ENCODE assay signal across 8 mouse cellular contexts in the genomic region with DNA sequence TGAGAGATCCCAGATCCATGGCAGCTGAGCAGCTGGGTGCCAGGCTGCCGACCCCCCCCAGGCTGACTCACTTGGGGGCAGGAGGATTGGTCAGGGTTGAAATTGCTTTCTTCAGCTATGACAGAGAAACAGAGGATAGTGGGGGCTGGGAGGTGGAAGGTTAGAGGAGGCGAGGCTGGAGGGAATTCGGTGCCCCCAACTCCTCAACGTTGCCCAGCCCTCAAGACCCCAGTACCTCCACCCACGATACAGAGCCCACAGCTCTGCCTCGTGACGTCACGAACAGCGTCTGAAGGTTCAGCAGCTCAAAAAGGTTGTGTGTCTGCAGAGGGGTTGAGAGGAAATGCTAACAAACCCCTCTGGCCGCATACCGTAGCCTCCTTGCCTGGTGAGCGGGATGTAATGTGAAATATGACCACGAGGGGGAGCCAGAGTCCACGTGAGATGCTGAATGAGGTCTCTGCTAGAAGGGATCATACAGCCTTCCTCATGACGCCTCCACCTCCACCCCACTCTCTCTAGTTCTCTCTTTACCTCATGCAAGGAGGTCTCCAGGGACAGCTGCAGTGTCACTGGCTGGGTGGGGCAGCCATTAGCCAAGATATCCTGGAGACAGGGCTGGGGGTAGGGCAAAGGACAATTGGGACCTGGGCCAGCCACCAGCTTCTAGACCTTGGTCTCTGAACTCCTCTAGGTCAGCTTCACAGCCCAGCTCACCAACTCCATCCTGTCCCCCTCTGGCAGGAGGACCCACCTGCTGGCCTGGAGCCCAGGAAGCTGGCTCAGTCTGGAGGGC. TPM values are rescaled to one million over a fixed set of nuclear protein-coding genes. Genes with fewer than 3 reads are reported as not detected.
DNase-seq lines count a peak whose midpoint lies in the region; ATAC-seq and TF ChIP-seq lines count a peak whose summit lies in the region.

No protein-coding gene starts in this region.

- no peak for TF ChIP-seq EP300 in stomach, postnatal 0 days (optimal IDR thresholded peaks at IDR 0.05)

- peak; percentile 78 for ATAC-seq in forebrain, embryonic 11.5 days (replicated peaks; ENCODE audit: low FRiP score)
- peak; percentile 68 for ATAC-seq in heart, embryonic 16.5 days (replicated peaks; ENCODE audit: extremely low read depth, insufficient read depth, low FRiP score)
- ATAC-seq in liver, embryonic 13.5 days (ENCODE audit: low read depth): peak; percentile 45
- peak; percentile 70 for ATAC-seq in neural tube, embryonic 12.5 days (ENCODE audit: low FRiP score, low read depth)
- ATAC-seq in stomach, postnatal 0 days (ENCODE audit: low FRiP score, low TSS enrichment): peak; percentile 65

- no peaks in the 10 kb centered on the region for H3K9me3 ChIP-seq in forebrain, embryonic 11.5 days (ENCODE audit: control insufficient read depth, low read length)
- H3K9me3 ChIP-seq in heart, embryonic 16.5 days (replicated peaks; ENCODE audit: control insufficient read depth, low read length): no peaks in the 10 kb centered on the region
- no peaks in the 10 kb centered on the region for H3K9me3 ChIP-seq in liver, embryonic 13.5 days (replicated peaks)
- no peaks in the 10 kb centered on the region for H3K9me3 ChIP-seq in neural tube, embryonic 12.5 days
- no peaks in the 10 kb centered on the region for H3K9me3 ChIP-seq in stomach, postnatal 0 days (ENCODE audit: control insufficient read depth, low read length)

- TF ChIP-seq CTCF in stomach, postnatal 0 days (IDR thresholded peaks at IDR 0.05; ENCODE audit: low read depth): peak; percentile 99

- no peak overlapping the region for H3K27ac ChIP-seq in forebrain, embryonic 11.5 days (ENCODE audit: low read depth, low read length)
- H3K27ac ChIP-seq in heart, embryonic 16.5 days (ENCODE audit: low read length): no peak overlapping the region
- no peak overlapping the region for H3K27ac ChIP-seq in liver, embryonic 13.5 days
- no peak overlapping the region for H3K27ac ChIP-seq in neural tube, embryonic 12.5 days
- no peak overlapping the region for H3K27ac ChIP-seq in stomach, postnatal 0 days (replicated peaks)

- 12% methylated on average over 15 of the region's 15 CpGs for WGBS in forebrain, embryonic 11.5 days
- WGBS in heart, embryonic 16.5 days: 10% methylated on average over 15 of the region's 15 CpGs
- WGBS in liver, embryonic 13.5 days (ENCODE audit: insufficient replicate concordance): 12% methylated on average over 15 of the region's 15 CpGs
- 13% methylated on average over 15 of the region's 15 CpGs for WGBS in neural tube, embryonic 12.5 days
- WGBS in stomach, postnatal 0 days: 11% methylated on average over 15 of the region's 15 CpGs

- peak; percentile 71 for DNase-seq in CD4-positive helper T cell, adult 2 months (ENCODE audit: low read depth, low spot score)
- DNase-seq in brain, embryonic 18.5 days (ENCODE audit: low read depth, low spot score): peak; percentile 54
- peak; percentile 94 for DNase-seq in forebrain, embryonic 11.5 days (ENCODE audit: low spot score)
- DNase-seq in kidney, postnatal 25 days: peak; percentile 86 to 92
- peak; percentile 58 for DNase-seq in liver, embryonic 13.5 days
- DNase-seq in stomach, postnatal 0 days (ENCODE audit: low spot score): peak; percentile 87

- H3K4me1 ChIP-seq in forebrain, embryonic 11.5 days (replicated peaks; ENCODE audit: control insufficient read depth, insufficient read depth, low read length): 0 out of 2 replicates have a peak, but pooled peaks cover 2% of the 10 kb centered on the region
- H3K4me1 ChIP-seq in heart, embryonic 16.5 days (ENCODE audit: control insufficient read depth, insufficient read depth, low read length): peaks cover 17% of the 10 kb centered on the region
- H3K4me1 ChIP-seq in liver, embryonic 13.5 days (replicated peaks): no peaks in the 10 kb centered on the region
- H3K4me1 ChIP-seq in neural tube, embryonic 12.5 days: no peaks in the 10 kb centered on the region
- no peaks in the 10 kb centered on the region for H3K4me1 ChIP-seq in stomach, postnatal 0 days (replicated peaks; ENCODE audit: control insufficient read depth, insufficient read depth)

- H3K4me2 ChIP-seq in forebrain, embryonic 11.5 days (ENCODE audit: low read depth, low read length, severe bottlenecking): peak overlapping the region; percentile 24; the same call in 1 of the 2 replicates
- peak overlapping the region; percentile 53 for H3K4me2 ChIP-seq in heart, embryonic 16.5 days (ENCODE audit: low read depth, low read length)
- no peak overlapping the region for H3K4me2 ChIP-seq in liver, embryonic 13.5 days
- H3K4me2 ChIP-seq in neural tube, embryonic 12.5 days (replicated peaks): peak overlapping the region; percentile 35
- H3K4me2 ChIP-seq in stomach, postnatal 0 days (replicated peaks; ENCODE audit: low read depth): 0 out of 2 replicates have a peak overlapping the region, but pooled peaks have one; percentile 16

- no peak overlapping the region for H3K9ac ChIP-seq in forebrain, embryonic 11.5 days (ENCODE audit: low read length)
- peak overlapping the region; percentile 53; the same call in 1 of the 2 replicates for H3K9ac ChIP-seq in heart, embryonic 16.5 days (ENCODE audit: low read length)
- H3K9ac ChIP-seq in liver, embryonic 13.5 days: no peak overlapping the region
- H3K9ac ChIP-seq in neural tube, embryonic 12.5 days: 0 out of 2 replicates have a peak overlapping the region, but pooled peaks have one; percentile 26
- no peak overlapping the region for H3K9ac ChIP-seq in stomach, postnatal 0 days (ENCODE audit: low read length)

- H3K27me3 ChIP-seq in forebrain, embryonic 11.5 days (ENCODE audit: control insufficient read depth, insufficient read depth, low read length): no peaks in the 10 kb centered on the region; the same call in 1 of the 2 replicates
- peaks cover 3% of the 10 kb centered on the region; the same call in 1 of the 2 replicates for H3K27me3 ChIP-seq in heart, embryonic 16.5 days (ENCODE audit: control insufficient read depth, insufficient read depth, low read length)
- peaks cover 17% of the 10 kb centered on the region for H3K27me3 ChIP-seq in liver, embryonic 13.5 days
- H3K27me3 ChIP-seq in neural tube, embryonic 12.5 days (replicated peaks): peaks cover 4% of the 10 kb centered on the region
- H3K27me3 ChIP-seq in stomach, postnatal 0 days (ENCODE audit: control insufficient read depth, insufficient read depth, low read length): no peaks in the 10 kb centered on the region

- H3K36me3 ChIP-seq in forebrain, embryonic 11.5 days (ENCODE audit: control insufficient read depth, insufficient read depth, low read length): no peaks in the 10 kb centered on the region
- H3K36me3 ChIP-seq in heart, embryonic 16.5 days (ENCODE audit: control insufficient read depth, insufficient read depth): no peaks in the 10 kb centered on the region
- H3K36me3 ChIP-seq in liver, embryonic 13.5 days: no peaks in the 10 kb centered on the region
- no peaks in the 10 kb centered on the region for H3K36me3 ChIP-seq in neural tube, embryonic 12.5 days
- no peaks in the 10 kb centered on the region for H3K36me3 ChIP-seq in stomach, postnatal 0 days (ENCODE audit: control insufficient read depth, insufficient read depth, low read length)

- no peak overlapping the region for H3K4me3 ChIP-seq in forebrain, embryonic 11.5 days (ENCODE audit: low read depth, low read length)
- no peak overlapping the region for H3K4me3 ChIP-seq in heart, embryonic 16.5 days (ENCODE audit: low read length)
- no peak overlapping the region for H3K4me3 ChIP-seq in liver, embryonic 13.5 days (replicated peaks)
- H3K4me3 ChIP-seq in neural tube, embryonic 12.5 days: no peak overlapping the region
- no peak overlapping the region for H3K4me3 ChIP-seq in stomach, postnatal 0 days (ENCODE audit: low read depth, low read length)

RNA-seq across cellular contexts. Expression of a gene that starts 6.2 kb away (rescaled TPM):
- polyA plus RNA-seq in forebrain, embryonic 11.5 days (2014; fragmentation: Nextera tagmentation; extraction: Ambion mirVana): 0.17 TPM in 1 of 2 replicates, not detected in the other
- 0.11 TPM in 1 of 2 replicates, not detected in the other for polyA plus RNA-seq in heart, embryonic 16.5 days (2015; fragmentation: Nextera tagmentation; extraction: Ambion mirVana)
- polyA plus RNA-seq in liver, embryonic 13.5 days (2015; fragmentation: Nextera tagmentation; extraction: Ambion mirVana): not detected in 2 replicates
- not detected in 2 replicates for polyA plus RNA-seq in neural tube, embryonic 12.5 days (2016; fragmentation: Nextera tagmentation; extraction: Ambion mirVana)
- polyA plus RNA-seq in stomach, postnatal 0 days (2015; fragmentation: Nextera tagmentation; extraction: Ambion mirVana): 0.08 TPM in 1 of 2 replicates, not detected in the other

RNA-seq across cellular contexts. Expression of a gene that starts 11.1 kb away (rescaled TPM):
- polyA plus RNA-seq in forebrain, embryonic 11.5 days (2014; fragmentation: Nextera tagmentation; extraction: Ambion mirVana): not detected in 2 replicates
- polyA plus RNA-seq in heart, embryonic 16.5 days (2015; fragmentation: Nextera tagmentation; extraction: Ambion mirVana): 0.34 and 0.49 TPM in 2 replicates
- not detected in 2 replicates for polyA plus RNA-seq in liver, embryonic 13.5 days (2015; fragmentation: Nextera tagmentation; extraction: Ambion mirVana)
- polyA plus RNA-seq in neural tube, embryonic 12.5 days (2016; fragmentation: Nextera tagmentation; extraction: Ambion mirVana): not detected in 2 replicates
- polyA plus RNA-seq in stomach, postnatal 0 days (2015; fragmentation: Nextera tagmentation; extraction: Ambion mirVana): not detected in 2 replicates

RNA-seq across cellular contexts. Expression of a gene that starts 15.9 kb away (rescaled TPM):
- polyA plus RNA-seq in forebrain, embryonic 11.5 days (2014; fragmentation: Nextera tagmentation; extraction: Ambion mirVana): not detected in 2 replicates
- polyA plus RNA-seq in heart, embryonic 16.5 days (2015; fragmentation: Nextera tagmentation; extraction: Ambion mirVana): 224 and 293 TPM in 2 replicates
- polyA plus RNA-seq in liver, embryonic 13.5 days (2015; fragmentation: Nextera tagmentation; extraction: Ambion mirVana): 0.03 and 0.23 TPM in 2 replicates
- polyA plus RNA-seq in neural tube, embryonic 12.5 days (2016; fragmentation: Nextera tagmentation; extraction: Ambion mirVana): 0.14 TPM in 1 of 2 replicates, not detected in the other
- polyA plus RNA-seq in stomach, postnatal 0 days (2015; fragmentation: Nextera tagmentation; extraction: Ambion mirVana): 2.3 and 3.5 TPM in 2 replicates

RNA-seq across cellular contexts. Expression of a gene that starts 31.2 kb away (rescaled TPM):
- polyA plus RNA-seq in forebrain, embryonic 11.5 days (2014; fragmentation: Nextera tagmentation; extraction: Ambion mirVana): not detected in 2 replicates
- not detected in 2 replicates for polyA plus RNA-seq in heart, embryonic 16.5 days (2015; fragmentation: Nextera tagmentation; extraction: Ambion mirVana)
- polyA plus RNA-seq in liver, embryonic 13.5 days (2015; fragmentation: Nextera tagmentation; extraction: Ambion mirVana): not detected in 2 replicates
- polyA plus RNA-seq in neural tube, embryonic 12.5 days (2016; fragmentation: Nextera tagmentation; extraction: Ambion mirVana): 0.38 TPM in 1 of 2 replicates, not detected in the other
- not detected in 2 replicates for polyA plus RNA-seq in stomach, postnatal 0 days (2015; fragmentation: Nextera tagmentation; extraction: Ambion mirVana)

RNA-seq across cellular contexts. Expression of a gene that starts 36.7 kb away (rescaled TPM):
- polyA plus RNA-seq in forebrain, embryonic 11.5 days (2014; fragmentation: Nextera tagmentation; extraction: Ambion mirVana): 0.35 and 1.2 TPM in 2 replicates
- polyA plus RNA-seq in heart, embryonic 16.5 days (2015; fragmentation: Nextera tagmentation; extraction: Ambion mirVana): 0.58 and 0.87 TPM in 2 replicates
- 0.09 TPM in 1 of 2 replicates, not detected in the other for polyA plus RNA-seq in liver, embryonic 13.5 days (2015; fragmentation: Nextera tagmentation; extraction: Ambion mirVana)
- 2.5 and 3.2 TPM in 2 replicates for polyA plus RNA-seq in neural tube, embryonic 12.5 days (2016; fragmentation: Nextera tagmentation; extraction: Ambion mirVana)
- 3.4 and 3.6 TPM in 2 replicates for polyA plus RNA-seq in stomach, postnatal 0 days (2015; fragmentation: Nextera tagmentation; extraction: Ambion mirVana)

Comparison
In these comparisons a context has a peak if more than half of its experiments do, and no peak if none do; other contexts are left out.
1. H3K9ac ChIP-seq: peak in heart, embryonic 16.5 days (single experiment) and neural tube, embryonic 12.5 days (single experiment); none in forebrain, embryonic 11.5 days (single experiment), liver, embryonic 13.5 days (single experiment) and stomach, postnatal 0 days (single experiment).
2. RNA of a gene that starts 15.9 kb away (polyA plus RNA-seq): 224 to 293 TPM in heart, embryonic 16.5 days; 2.3 to 3.5 TPM in stomach, postnatal 0 days, 0.03 to 0.23 TPM in liver, embryonic 13.5 days, 0.14 TPM in neural tube, embryonic 12.5 days and not detected in forebrain, embryonic 11.5 days; every median in the first group is over 10 times any median in the second.
3. Peak in every context shown above with its lines, with median percentiles within 50 percentile points of each other: DNase-seq and ATAC-seq.